Mouse (Mus musculus): ENCODE results near the gene Pik3ca. TPM values are rescaled to one million over a fixed set of nuclear protein-coding genes. Genes with fewer than 3 reads are reported as not detected.

The Pik3ca gene
- polyA plus RNA-seq, 1 experiment from 2014 or later, result 10.3 TPM

DNA sequence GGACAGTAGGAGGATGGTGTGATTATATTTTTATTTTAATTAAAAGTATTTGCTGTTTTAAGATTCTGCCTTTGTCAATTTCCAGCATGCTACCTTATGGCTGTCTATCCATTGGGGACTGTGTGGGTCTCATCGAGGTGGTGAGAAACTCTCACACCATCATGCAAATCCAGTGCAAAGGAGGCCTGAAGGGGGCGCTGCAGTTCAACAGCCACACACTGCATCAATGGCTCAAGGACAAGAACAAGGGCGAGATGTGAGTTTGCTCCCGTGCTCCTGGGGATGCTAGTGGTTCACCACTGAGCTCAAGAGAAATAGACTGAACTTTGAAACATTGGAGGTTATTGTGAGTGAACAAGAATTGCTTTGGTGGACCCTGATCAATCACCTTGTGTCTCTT lies 62.3 kb downstream of the Pik3ca start:
- H3K4me2 ChIP-seq (replicated peaks), result no peak overlapping the region
- no peak overlapping the region for H3K9ac ChIP-seq
- peaks cover 69% of the 10 kb centered on the region for H3K36me3 ChIP-seq
- H3K9me3 ChIP-seq (replicated peaks), result no peaks in the 10 kb centered on the region
- no peak for ATAC-seq (ENCODE audit: insufficient number of reproducible peaks, low FRiP score, low TSS enrichment, low read depth)
- WGBS, result 65% methylated on average over 4 of the region's 4 CpGs
- H3K4me1 ChIP-seq, result no peaks in the 10 kb centered on the region
- no peak overlapping the region for H3K4me3 ChIP-seq (replicated peaks)
- H3K27me3 ChIP-seq, result no peaks in the 10 kb centered on the region
- no peak overlapping the region for H3K27ac ChIP-seq (replicated peaks)

DNA sequence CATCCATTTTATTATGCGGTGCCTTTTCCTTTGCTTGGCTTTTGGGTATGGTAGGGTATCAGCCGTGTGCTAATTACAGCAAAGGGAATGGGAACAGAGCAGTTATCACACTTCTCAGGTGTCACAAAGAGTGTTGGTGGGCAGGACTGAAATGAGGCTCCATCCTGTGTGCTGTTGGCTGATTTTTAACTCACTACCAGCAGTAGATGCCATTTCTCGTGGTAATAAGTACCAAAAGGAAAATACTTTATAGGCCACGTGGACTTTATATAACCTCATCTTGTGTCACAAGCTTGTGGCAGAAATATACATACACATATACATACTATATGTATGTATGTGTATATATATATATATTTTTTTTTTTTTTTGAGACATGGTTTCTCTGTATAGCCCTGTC lies 69.8 kb downstream of the Pik3ca start:
- H3K36me3 ChIP-seq, result peaks cover 15% of the 10 kb centered on the region
- no peak overlapping the region for H3K4me3 ChIP-seq (replicated peaks)
- no peaks in the 10 kb centered on the region for H3K27me3 ChIP-seq
- 95% methylated on average over 4 of the region's 4 CpGs for WGBS
- H3K4me2 ChIP-seq (replicated peaks), result no peak overlapping the region
- no peak overlapping the region for H3K9ac ChIP-seq
- no peaks in the 10 kb centered on the region for H3K9me3 ChIP-seq (replicated peaks)
- no peak for ATAC-seq (ENCODE audit: insufficient number of reproducible peaks, low FRiP score, low TSS enrichment, low read depth)
- no peak overlapping the region for H3K27ac ChIP-seq (replicated peaks)
- no peaks in the 10 kb centered on the region for H3K4me1 ChIP-seq

DNA sequence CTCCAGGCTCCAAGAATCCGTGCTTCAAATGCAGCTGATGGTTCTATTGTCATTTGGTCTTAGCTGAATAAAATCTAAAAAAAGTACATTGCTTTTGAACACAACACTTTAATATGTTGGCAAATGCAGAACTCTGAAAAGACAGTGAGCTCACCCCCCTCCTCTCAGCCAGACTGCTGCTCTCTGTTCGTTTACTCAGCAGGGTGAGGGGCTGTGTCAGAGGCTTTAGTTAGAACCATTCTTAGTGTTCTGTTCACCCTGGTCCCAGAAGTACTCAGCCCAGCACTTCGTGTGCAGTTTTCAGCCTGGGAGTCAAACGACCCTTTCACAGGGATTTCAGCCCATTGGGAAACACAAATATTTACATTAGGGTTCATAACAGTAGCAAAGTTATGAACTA lies 70.9 kb downstream of the Pik3ca start:
- Histone ChIP-seq H3K9me3 (replicated peaks) (no peaks in the 10 kb centered on the region), H3K4me1 (no peaks in the 10 kb centered on the region), H3K36me3 (peaks cover 6% of the 10 kb centered on the region; the same call in 1 of the 2 replicates), H3K9ac (no peak overlapping the region), H3K4me2 (replicated peaks) (no peak overlapping the region), H3K4me3 (replicated peaks) (no peak overlapping the region), H3K27ac (replicated peaks) (no peak overlapping the region), H3K27me3 (no peaks in the 10 kb centered on the region)
- WGBS, result 73% methylated on average over 4 of the region's 4 CpGs
- ATAC-seq (ENCODE audit: insufficient number of reproducible peaks, low FRiP score, low TSS enrichment, low read depth), result no peak

DNA sequence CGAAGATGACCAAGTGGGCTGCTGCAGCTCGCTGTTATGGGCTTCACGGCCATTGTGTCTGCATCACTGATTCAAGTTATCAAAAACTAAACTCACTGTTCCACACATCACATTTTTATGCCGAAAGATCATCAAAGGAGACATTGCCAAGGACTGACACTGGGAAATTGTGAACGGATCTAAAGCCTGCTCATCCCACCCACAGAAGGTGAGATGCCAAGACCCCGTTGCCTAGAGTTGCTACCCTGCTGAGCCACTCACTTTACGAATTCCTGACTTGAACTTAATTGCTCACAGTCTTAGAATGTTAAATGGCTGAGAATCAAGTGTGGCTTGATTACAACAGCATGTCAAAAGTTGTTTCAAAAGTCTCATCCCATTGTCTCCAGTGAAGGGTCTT lies 73.0 kb downstream of the Pik3ca start:
- Histone ChIP-seq H3K4me2 (replicated peaks) (no peak overlapping the region), H3K4me1 (no peaks in the 10 kb centered on the region), H3K9ac (no peak overlapping the region), H3K27me3 (no peaks in the 10 kb centered on the region), H3K9me3 (replicated peaks) (no peaks in the 10 kb centered on the region), H3K4me3 (replicated peaks) (no peak overlapping the region), H3K36me3 (no peaks in the 10 kb centered on the region), H3K27ac (replicated peaks) (no peak overlapping the region)
- WGBS, result 79% methylated on average over 7 of the region's 7 CpGs
- ATAC-seq (ENCODE audit: insufficient number of reproducible peaks, low FRiP score, low TSS enrichment, low read depth), result no peak

DNA sequence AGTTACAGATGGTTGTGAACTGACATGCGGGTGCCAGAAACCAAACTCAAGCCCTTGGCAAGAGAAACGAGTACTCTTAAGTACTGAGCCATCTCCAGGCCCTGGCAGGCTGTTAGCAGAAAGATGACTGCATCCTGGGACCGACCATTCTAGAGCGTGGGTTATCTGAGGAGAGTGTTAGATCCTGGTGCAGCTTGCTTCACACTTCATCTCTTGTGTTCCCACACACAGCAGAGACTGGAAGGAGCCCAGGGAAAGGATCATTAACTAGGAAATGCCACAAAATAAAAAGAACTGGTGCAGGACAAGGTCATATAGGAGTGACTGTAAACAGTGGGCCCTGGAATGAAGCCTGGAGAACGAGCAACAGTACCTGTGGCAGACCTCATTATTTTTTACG lies 73.6 kb downstream of the Pik3ca start:
- H3K4me1 ChIP-seq, result no peaks in the 10 kb centered on the region
- no peak overlapping the region for H3K4me2 ChIP-seq (replicated peaks)
- 70% methylated on average over 6 of the region's 6 CpGs for WGBS
- no peak for ATAC-seq (ENCODE audit: insufficient number of reproducible peaks, low FRiP score, low TSS enrichment, low read depth)
- H3K4me3 ChIP-seq (replicated peaks), result no peak overlapping the region
- no peaks in the 10 kb centered on the region for H3K9me3 ChIP-seq (replicated peaks)
- H3K36me3 ChIP-seq, result no peaks in the 10 kb centered on the region
- no peak overlapping the region for H3K27ac ChIP-seq (replicated peaks)
- no peaks in the 10 kb centered on the region for H3K27me3 ChIP-seq
- no peak overlapping the region for H3K9ac ChIP-seq

DNA sequence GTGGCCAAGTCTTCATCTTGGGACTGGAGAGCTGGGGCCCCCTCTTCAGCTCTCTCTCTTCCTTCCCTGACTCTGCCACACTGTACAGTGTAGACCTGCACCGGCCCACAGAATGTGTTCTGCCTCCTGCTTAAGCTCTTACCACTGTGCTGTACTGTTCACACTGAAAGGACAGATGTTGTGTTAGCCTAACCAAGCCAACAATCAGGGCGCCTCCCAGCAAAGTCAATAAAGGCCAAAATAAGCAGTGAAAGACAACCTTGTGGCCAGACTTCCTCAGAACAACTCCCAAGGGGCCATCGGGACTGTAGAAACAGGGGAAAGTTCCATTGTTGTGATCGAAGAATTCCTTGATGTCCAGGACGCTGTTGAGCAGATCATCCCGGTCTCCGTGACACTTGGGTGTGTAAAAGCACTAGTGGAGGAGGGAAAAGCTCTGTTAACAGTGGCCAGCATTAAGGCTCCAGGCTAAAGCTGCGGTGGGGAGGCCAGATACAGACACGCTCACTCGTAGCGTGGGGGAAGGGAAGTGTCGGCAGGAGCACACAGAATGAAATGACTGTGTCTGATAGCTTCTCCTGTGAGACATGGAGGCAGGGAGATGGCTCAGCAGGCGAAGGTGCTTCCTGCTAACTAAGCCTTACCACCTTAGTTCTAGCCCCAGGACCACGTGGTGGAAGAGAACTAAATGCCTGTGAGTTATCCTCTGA lies 74.9 kb downstream of the Pik3ca start:
- 63% methylated on average over 14 of the region's 14 CpGs for WGBS
- Histone ChIP-seq H3K4me2 (replicated peaks) (no peak overlapping the region), H3K4me3 (replicated peaks) (no peak overlapping the region), H3K36me3 (no peaks in the 10 kb centered on the region), H3K9ac (no peak overlapping the region), H3K27ac (replicated peaks) (no peak overlapping the region), H3K27me3 (no peaks in the 10 kb centered on the region), H3K4me1 (no peaks in the 10 kb centered on the region), H3K9me3 (replicated peaks) (no peaks in the 10 kb centered on the region)
- ATAC-seq (ENCODE audit: insufficient number of reproducible peaks, low FRiP score, low TSS enrichment, low read depth), result no peak

DNA sequence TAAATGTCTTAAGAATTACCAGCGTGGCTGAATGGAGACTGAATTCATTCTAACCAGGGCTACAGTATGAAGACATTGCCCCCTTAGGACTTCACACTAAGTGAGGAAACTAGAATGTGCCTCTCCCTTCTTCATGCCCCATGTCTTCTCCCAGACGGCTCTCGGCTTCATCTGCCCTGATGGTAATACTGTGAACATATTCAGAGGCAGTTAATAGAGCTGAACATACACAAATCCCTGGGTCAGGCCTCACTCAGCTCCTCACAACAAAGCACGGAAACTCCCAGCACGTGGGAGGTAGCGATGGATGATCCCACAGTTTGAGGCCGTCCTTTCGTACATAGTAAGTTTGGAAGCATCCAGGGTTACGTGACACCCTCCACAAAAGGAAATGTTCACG lies 75.7 kb downstream of the Pik3ca start:
- Histone ChIP-seq H3K9me3 (replicated peaks) (no peaks in the 10 kb centered on the region), H3K27ac (replicated peaks) (no peak overlapping the region), H3K4me2 (replicated peaks) (no peak overlapping the region), H3K36me3 (no peaks in the 10 kb centered on the region), H3K9ac (no peak overlapping the region), H3K4me1 (no peaks in the 10 kb centered on the region), H3K27me3 (no peaks in the 10 kb centered on the region), H3K4me3 (replicated peaks) (no peak overlapping the region)
- WGBS, result 85% methylated on average over 10 of the region's 10 CpGs
- no peak for ATAC-seq (ENCODE audit: insufficient number of reproducible peaks, low FRiP score, low TSS enrichment, low read depth)

DNA sequence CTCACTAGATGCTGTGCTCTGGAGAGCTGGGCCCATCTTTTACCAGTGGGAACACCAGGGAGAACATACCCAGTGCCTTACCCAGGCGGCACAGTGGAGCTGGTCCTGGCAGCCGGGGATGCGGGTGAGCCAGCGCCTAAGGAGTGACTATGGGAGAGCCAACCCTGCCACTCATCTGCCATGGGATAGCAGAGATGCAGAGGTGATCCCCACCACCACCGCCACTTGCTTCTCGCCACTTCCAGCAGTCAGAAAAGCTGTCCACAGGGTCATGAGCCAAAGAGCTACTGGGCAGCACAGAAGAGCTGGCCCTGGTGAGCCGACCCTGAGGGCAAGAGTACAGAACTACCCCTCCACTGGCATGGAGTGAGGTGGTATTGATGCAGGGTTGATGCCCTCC lies 82.5 kb downstream of the Pik3ca start:
- no peaks in the 10 kb centered on the region for H3K36me3 ChIP-seq
- H3K4me1 ChIP-seq, result no peaks in the 10 kb centered on the region
- no peak overlapping the region for H3K9ac ChIP-seq
- no peak overlapping the region for H3K4me2 ChIP-seq (replicated peaks)
- no peak for ATAC-seq (ENCODE audit: insufficient number of reproducible peaks, low FRiP score, low TSS enrichment, low read depth)
- no peak overlapping the region for H3K27ac ChIP-seq (replicated peaks)
- no peaks in the 10 kb centered on the region for H3K27me3 ChIP-seq
- no peaks in the 10 kb centered on the region for H3K9me3 ChIP-seq (replicated peaks)
- WGBS, result 91% methylated on average over 7 of the region's 7 CpGs
- H3K4me3 ChIP-seq (replicated peaks), result no peak overlapping the region

DNA sequence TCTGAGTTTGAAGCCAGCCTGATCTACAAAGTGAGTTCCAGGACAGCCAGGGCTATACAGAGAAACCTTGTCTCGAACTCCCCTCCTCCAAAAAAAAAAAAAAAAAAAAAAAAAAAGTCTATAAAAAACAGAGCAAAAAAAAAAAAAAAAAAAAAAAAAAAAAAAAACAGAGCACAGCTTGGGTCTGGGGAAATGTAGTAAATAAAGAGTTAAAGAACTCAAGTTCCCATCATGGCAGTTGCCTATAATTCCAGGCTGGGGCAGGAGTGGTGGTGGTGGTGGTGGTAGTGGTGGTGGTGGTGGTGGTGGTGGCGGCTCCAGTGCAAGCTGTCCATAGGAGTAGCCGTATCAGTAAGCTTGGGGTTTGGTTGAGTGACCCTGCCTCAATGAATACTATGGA lies 85.6 kb downstream of the Pik3ca start:
- Histone ChIP-seq H3K4me3 (replicated peaks) (no peak overlapping the region), H3K36me3 (no peaks in the 10 kb centered on the region), H3K27ac (replicated peaks) (no peak overlapping the region), H3K9ac (no peak overlapping the region), H3K27me3 (no peaks in the 10 kb centered on the region), H3K9me3 (replicated peaks) (no peaks in the 10 kb centered on the region), H3K4me1 (no peaks in the 10 kb centered on the region), H3K4me2 (replicated peaks) (no peak overlapping the region)
- WGBS, result 74% methylated on average over 3 of the region's 3 CpGs
- ATAC-seq (ENCODE audit: insufficient number of reproducible peaks, low FRiP score, low TSS enrichment, low read depth), result no peak

DNA sequence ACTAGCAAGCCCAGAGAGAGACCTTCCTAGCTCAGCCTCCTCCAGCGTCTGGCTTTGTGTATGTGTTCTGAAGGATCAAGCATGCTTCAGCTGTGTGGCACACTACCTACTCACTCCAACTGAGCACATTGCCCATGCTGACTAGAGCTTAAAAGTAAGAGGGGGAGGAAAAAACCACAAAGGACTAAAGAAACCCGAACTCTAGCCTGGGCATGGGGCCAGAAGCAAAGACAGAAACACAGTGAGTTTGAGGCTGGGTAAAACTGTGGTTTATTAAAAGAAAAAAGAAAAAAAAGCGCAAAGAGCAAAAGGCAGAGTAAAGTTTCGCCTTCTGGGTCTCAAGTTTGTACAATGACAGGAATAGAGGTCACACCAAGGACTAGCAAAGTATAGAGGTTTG lies 89.1 kb downstream of the Pik3ca start:
- Histone ChIP-seq H3K4me1 (no peaks in the 10 kb centered on the region), H3K36me3 (no peaks in the 10 kb centered on the region), H3K4me2 (replicated peaks) (no peak overlapping the region), H3K27ac (replicated peaks) (no peak overlapping the region), H3K9ac (no peak overlapping the region), H3K27me3 (no peaks in the 10 kb centered on the region), H3K9me3 (replicated peaks) (no peaks in the 10 kb centered on the region), H3K4me3 (replicated peaks) (no peak overlapping the region)
- WGBS, result 60% methylated on average over 4 of the region's 4 CpGs
- ATAC-seq (ENCODE audit: insufficient number of reproducible peaks, low FRiP score, low TSS enrichment, low read depth), result no peak

DNA sequence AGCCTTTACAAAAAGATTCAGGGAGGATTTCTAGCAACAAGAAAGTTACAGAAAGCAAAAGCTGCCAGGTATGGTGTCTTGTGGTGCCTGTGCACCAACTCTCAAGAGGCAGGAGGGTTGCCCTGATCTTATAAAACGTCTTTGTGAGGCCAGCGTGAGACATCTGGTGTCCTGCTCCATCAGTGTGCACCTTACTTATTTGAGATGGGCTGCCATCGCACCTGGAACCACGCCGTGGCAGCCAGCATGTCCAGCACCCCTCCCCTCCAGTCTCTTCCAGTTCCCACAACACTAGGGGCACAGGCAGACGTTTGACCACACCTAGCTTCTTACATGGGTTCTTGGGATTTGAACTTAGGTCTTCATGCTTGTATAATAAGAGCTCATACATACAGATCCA lies 90.7 kb downstream of the Pik3ca start:
- no peak for ATAC-seq (ENCODE audit: insufficient number of reproducible peaks, low FRiP score, low TSS enrichment, low read depth)
- no peaks in the 10 kb centered on the region for H3K4me1 ChIP-seq
- H3K27me3 ChIP-seq, result no peaks in the 10 kb centered on the region
- H3K27ac ChIP-seq (replicated peaks), result no peak overlapping the region
- H3K4me2 ChIP-seq (replicated peaks), result no peak overlapping the region
- WGBS, result 78% methylated on average over 6 of the region's 6 CpGs
- H3K9me3 ChIP-seq (replicated peaks), result no peaks in the 10 kb centered on the region
- no peak overlapping the region for H3K9ac ChIP-seq
- H3K36me3 ChIP-seq, result no peaks in the 10 kb centered on the region
- H3K4me3 ChIP-seq (replicated peaks), result no peak overlapping the region
